Mouse (Mus musculus) forebrain, postnatal 0 days (tissue): Measurements from ENCODE around the gene Slc48a1. TPM values are rescaled to one million over a fixed set of nuclear protein-coding genes. Genes with fewer than 3 reads are reported as not detected.

Experiments
- ATAC-seq: fragments of 200-750 bp; cut with Nextera tagmentation; 2 replicates; pipeline ENCODE4 v1.8.0; 2017; ENCODE audit warnings: mild to moderate bottlenecking, moderate library complexity
- DNase-seq: peaks from one replicate; pipeline ENCODE4 v3.0.0-alpha.2; 2015
- H3K27ac ChIP-seq: fragments of 300-500 bp; sonication (generic); 2 replicates; pipeline ENCODE4 v1.5.1; 2014; ENCODE audit warnings: low read depth, mild to moderate bottlenecking, antibody characterized with exemption, low read length, moderate library complexity, mixed read lengths
- H3K27me3 ChIP-seq: fragments of 300-500 bp; sonication (generic); 2 replicates; pipeline ENCODE4 v1.6.1; 2014; ENCODE audit warnings: mild to moderate bottlenecking, low read length, mixed read lengths; ENCODE audit not compliant: insufficient read depth
- H3K36me3 ChIP-seq: fragments of 300-500 bp; sonication (generic); 2 replicates; pipeline ENCODE4 v1.6.1; 2014; ENCODE audit warnings: mild to moderate bottlenecking, moderate library complexity; ENCODE audit not compliant: insufficient read depth
- H3K4me1 ChIP-seq: fragments of 300-500 bp; sonication (generic); 2 replicates; pipeline ENCODE4 v1.6.1; 2014; ENCODE audit warnings: antibody characterized with exemption; ENCODE audit not compliant: insufficient read depth
- H3K4me2 ChIP-seq: fragments of 300-500 bp; sonication (generic); 2 replicates; pipeline ENCODE4 v1.6.1; 2014; ENCODE audit warnings: low read depth, mild to moderate bottlenecking, moderate library complexity
- H3K4me3 ChIP-seq: fragments of 300-500 bp; sonication (generic); 2 replicates; pipeline ENCODE4 v1.5.1; 2014; ENCODE audit warnings: low read depth, low read length, mixed read lengths
- H3K9ac ChIP-seq: fragments of 300-500 bp; sonication (generic); 2 replicates; pipeline ENCODE4 v1.6.1; 2014; ENCODE audit warnings: mild to moderate bottlenecking
- H3K9me3 ChIP-seq: fragments of 300-500 bp; sonication (generic); 2 replicates; pipeline ENCODE4 v1.6.1; 2016; ENCODE audit warnings: low read length
- CTCF ChIP-seq: sonication (generic); IDR thresholded peaks from 2 replicates; pipeline ENCODE4 v1.5.1; 2016; ENCODE audit warnings: antibody characterized with exemption, control low read depth, low read depth
- WGBS: fragments of 180-500 bp; shearing (Covaris S2); extraction: QIAGEN DNeasy Blood & Tissue Kit; methylation state at CpG from one replicate; pipeline ENCODE4 v1.1.7; 2014; 5-methylcytosine and 5-hydroxymethylcytosine counted together
- polyA plus RNA-seq: library from polyadenylated mRNA; unstranded; fragments of >200 nt; fragmentation: Nextera tagmentation; extraction: Ambion mirVana; gene quantifications from 2 replicates; pipeline ENCODE4 v1.2.1, GENCODE M21; 2015
- total RNA-seq: library from RNA; depleted of rRNA; stranded (reverse); fragments of >200 nt; gene quantifications from 2 replicates; pipeline ENCODE4 v1.2.3, GENCODE M21; 2014

Slc48a1 gene
- total and polyA plus RNA-seq, 2 experiments from 2014 or later = 56.4 to 135 TPM

DNA sequence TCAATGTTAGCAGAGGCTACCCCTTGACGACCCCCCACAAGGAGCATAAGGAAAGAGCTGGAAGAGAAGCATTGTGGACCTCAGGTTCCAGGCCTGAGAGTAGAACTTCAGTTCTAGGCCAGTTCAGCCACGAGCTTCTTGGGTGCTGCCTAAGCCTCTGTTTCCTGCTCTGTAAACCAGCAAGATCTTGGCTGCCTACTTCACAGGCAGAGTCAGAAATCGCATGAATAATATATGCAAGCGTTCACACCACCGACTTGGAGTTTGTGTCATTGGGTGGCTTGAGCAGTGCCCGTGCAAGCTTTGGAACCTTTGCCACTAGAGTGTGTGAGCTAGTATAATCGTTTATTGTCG lies 58.6 kb downstream of the Slc48a1 start:
- no peak for ATAC-seq
- no peak for DNase-seq
- 51% methylated on average over 8 of the region's 8 CpGs for WGBS
- Histone ChIP-seq H3K27me3 (no peaks in the 10 kb centered on the region), H3K27ac (no peak overlapping the region), H3K9ac (no peak overlapping the region), H3K4me2 (no peak overlapping the region), H3K4me3 (no peak overlapping the region), H3K9me3 (no peaks in the 10 kb centered on the region), H3K4me1 (0 out of 2 replicates have a peak, but pooled peaks cover 7% of the 10 kb centered on the region), H3K36me3 (no peaks in the 10 kb centered on the region)
- TF ChIP-seq CTCF = no peak

DNA sequence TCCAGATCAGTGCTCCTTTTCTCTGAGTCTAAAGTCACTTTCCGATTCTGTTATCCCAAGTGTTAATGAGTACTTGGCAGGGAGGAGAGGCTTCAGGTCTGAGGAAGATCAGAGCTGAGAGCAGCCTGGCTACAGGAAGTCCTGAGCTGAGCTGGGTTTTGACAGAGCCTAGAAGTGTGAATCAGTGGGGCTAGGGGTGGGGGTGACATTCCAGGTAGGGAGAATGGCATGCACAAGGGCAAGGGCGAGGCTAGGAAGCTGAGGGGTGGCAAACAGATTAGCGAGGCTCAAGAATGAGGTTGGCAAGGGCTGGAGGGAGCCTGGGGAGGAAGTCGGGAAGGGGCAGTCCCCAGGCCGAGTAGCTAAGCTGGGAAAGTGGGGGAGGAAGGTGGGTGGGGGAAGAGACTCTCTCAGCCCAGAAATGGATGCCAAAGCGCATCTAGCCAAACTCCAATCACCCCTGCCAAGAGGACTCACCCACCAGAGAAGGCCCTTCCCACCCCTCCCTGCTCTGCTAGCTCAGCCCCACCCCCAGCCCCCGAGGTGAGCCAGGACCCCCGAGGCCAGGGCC lies 59.3 kb downstream of the Slc48a1 start:
- H3K9me3 ChIP-seq = no peaks in the 10 kb centered on the region
- WGBS = 28% methylated on average over 8 of the region's 8 CpGs
- no peaks in the 10 kb centered on the region for H3K27me3 ChIP-seq
- H3K36me3 ChIP-seq = no peaks in the 10 kb centered on the region
- ATAC-seq (peak; percentile 18; the same call in 1 of the 2 replicates), DNase-seq (no peak)
- H3K4me3 ChIP-seq = no peak overlapping the region
- H3K9ac ChIP-seq = no peak overlapping the region
- H3K27ac ChIP-seq = no peak overlapping the region; the same call in 1 of the 2 replicates
- H3K4me1 ChIP-seq = 0 out of 2 replicates have a peak, but pooled peaks cover under 1% of the 10 kb centered on the region
- H3K4me2 ChIP-seq = no peak overlapping the region
- TF ChIP-seq CTCF = no peak

DNA sequence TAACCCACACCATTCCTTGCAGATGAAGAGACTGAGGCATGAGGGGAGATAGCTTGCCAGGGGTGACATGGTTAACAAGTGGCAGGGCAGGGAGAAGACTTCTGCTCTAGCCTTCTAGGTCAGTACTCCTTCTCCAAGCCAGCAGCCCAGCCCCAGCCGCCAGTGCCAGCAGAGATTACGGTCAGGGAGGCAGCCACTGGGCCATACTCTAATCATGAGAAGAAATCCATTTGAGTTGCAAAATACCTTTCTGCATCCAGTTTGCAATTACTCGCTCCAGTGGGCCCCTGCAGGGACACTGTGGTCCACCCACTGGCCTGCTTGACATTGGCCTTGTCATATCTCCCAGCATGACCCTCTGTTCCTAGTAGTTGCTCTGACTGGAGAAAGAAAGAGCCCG lies 60.1 kb downstream of the Slc48a1 start:
- Histone ChIP-seq H3K4me1 (no peaks in the 10 kb centered on the region), H3K9ac (no peak overlapping the region), H3K27ac (no peak overlapping the region), H3K9me3 (no peaks in the 10 kb centered on the region), H3K4me3 (no peak overlapping the region), H3K27me3 (no peaks in the 10 kb centered on the region), H3K4me2 (no peak overlapping the region), H3K36me3 (no peaks in the 10 kb centered on the region)
- DNase-seq = no peak
- ATAC-seq = no peak
- no peak for TF ChIP-seq CTCF
- WGBS = 70% methylated on average over 4 of the region's 4 CpGs

DNA sequence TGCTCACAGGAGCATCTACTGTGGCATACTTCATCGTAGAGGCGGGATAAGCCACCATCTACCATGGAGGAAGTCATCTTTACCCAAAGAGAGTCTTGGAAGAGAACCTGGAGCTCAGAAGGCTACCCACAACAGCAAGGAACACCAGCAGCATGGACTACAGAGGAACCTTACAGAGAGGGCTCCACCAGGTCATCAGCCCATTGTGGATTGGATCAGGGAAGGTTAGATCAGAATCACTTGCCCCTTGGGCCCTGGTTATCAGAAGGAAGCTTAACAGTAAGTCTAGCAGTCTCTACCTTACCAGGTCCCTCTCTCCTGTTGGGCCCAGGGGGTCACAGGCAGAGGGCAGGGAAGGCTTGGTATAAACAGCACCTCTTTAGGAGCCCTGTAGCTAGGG lies 60.7 kb downstream of the Slc48a1 start:
- H3K4me3 ChIP-seq = no peak overlapping the region
- H3K36me3 ChIP-seq = no peaks in the 10 kb centered on the region
- no peak overlapping the region for H3K9ac ChIP-seq
- no peak for TF ChIP-seq CTCF
- DNase-seq = no peak
- ATAC-seq = no peak
- no peaks in the 10 kb centered on the region for H3K9me3 ChIP-seq
- H3K27ac ChIP-seq = no peak overlapping the region
- no peaks in the 10 kb centered on the region for H3K27me3 ChIP-seq
- no peak overlapping the region for H3K4me2 ChIP-seq
- no peaks in the 10 kb centered on the region for H3K4me1 ChIP-seq
- 98% methylated on average over 2 of the region's 2 CpGs for whole genome bisulfite sequencing

DNA sequence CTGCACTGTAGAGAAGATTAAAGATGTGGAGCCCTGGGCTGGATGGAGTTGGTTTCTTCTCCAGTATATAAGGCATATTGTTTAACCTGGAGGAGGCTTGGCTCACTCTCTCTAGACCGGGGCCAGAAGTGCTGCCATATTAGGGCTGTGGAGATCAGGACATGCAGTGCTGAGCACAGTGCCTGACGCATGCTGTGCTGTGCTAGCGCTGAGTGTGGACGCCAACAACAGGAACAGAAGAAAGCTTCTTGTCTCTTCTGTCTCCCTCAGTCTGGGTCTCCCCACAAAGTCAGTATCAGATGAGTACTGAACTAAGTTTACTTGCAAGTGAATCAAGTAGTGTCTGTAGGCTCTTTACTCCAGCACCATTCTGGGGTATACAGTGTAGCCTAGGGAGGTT lies 61.2 kb downstream of the Slc48a1 start:
- 69% methylated on average over 4 of the region's 4 CpGs for WGBS
- Histone ChIP-seq H3K4me2 (no peak overlapping the region), H3K4me1 (no peaks in the 10 kb centered on the region), H3K9me3 (no peaks in the 10 kb centered on the region), H3K27ac (no peak overlapping the region), H3K27me3 (no peaks in the 10 kb centered on the region), H3K4me3 (no peak overlapping the region), H3K9ac (no peak overlapping the region), H3K36me3 (no peaks in the 10 kb centered on the region)
- DNase-seq = no peak
- no peak for ATAC-seq
- no peak for TF ChIP-seq CTCF

GRCm38 (mm10) chr15:97839991-97840455 lies 61.7 kb downstream of the Slc48a1 start:
- H3K4me2 ChIP-seq = no peak overlapping the region
- H3K9me3 ChIP-seq = no peaks in the 10 kb centered on the region
- no peak overlapping the region for H3K27ac ChIP-seq
- no peak for ATAC-seq
- H3K4me3 ChIP-seq = no peak overlapping the region
- H3K9ac ChIP-seq = no peak overlapping the region
- DNase-seq = no peak
- H3K4me1 ChIP-seq = no peaks in the 10 kb centered on the region
- no peak for TF ChIP-seq CTCF
- no peaks in the 10 kb centered on the region for H3K36me3 ChIP-seq
- H3K27me3 ChIP-seq = no peaks in the 10 kb centered on the region
- WGBS = 44% methylated on average over 3 of the region's 3 CpGs

- no peak overlapping the region for H3K4me2 ChIP-seq
- H3K9me3 ChIP-seq = no peaks in the 10 kb centered on the region
- DNase-seq (no peak), ATAC-seq (no peak)
- H3K27ac ChIP-seq = no peak overlapping the region
- no peak overlapping the region for H3K9ac ChIP-seq
- no peaks in the 10 kb centered on the region for H3K4me1 ChIP-seq
- H3K27me3 ChIP-seq = no peaks in the 10 kb centered on the region
- H3K4me3 ChIP-seq = no peak overlapping the region
- no peaks in the 10 kb centered on the region for H3K36me3 ChIP-seq
- TF ChIP-seq CTCF = peak; percentile 47
- 90% methylated on average over 1 of the region's 1 CpGs for WGBS
Observed at GRCm38 (mm10) chr15:97840781-97841180, 62.5 kb downstream of the Slc48a1 start.
